Mouse (Mus musculus) small intestine, adult 2 months (tissue): ENCODE data around the gene Ddx19b.

ENCODE experiments used
- CTCF ChIP-seq: fragments of 200-500 bp; IDR thresholded peaks from 2 replicates; pipeline ENCODE4 v1.5.1; 2012; ENCODE audit warnings: low read depth, mild to moderate bottlenecking, control low read depth, inconsistent platforms, low read length, moderate library complexity, mixed read lengths; ENCODE audit not compliant: insufficient replicate concordance, insufficient read length; ENCODE audit errors: extremely low read depth
- POLR2A ChIP-seq: fragments of 200-500 bp; IDR thresholded peaks from 2 replicates; pipeline ENCODE4 v1.6.1; 2012; ENCODE audit warnings: low read depth, mild to moderate bottlenecking, control low read depth, inconsistent platforms, low read length, moderate library complexity

- TF ChIP-seq CTCF (no peak), POLR2A (no peak)
These were observed 30.1 kb upstream of the Ddx19b start for GRCm38 (mm10) chr8:111061688-111062071.
